Mouse (Mus musculus): ENCODE results near the gene Ucp3. TPM values are rescaled to one million over a fixed set of nuclear protein-coding genes. Genes with fewer than 3 reads are reported as not detected.

The Ucp3 gene
- total and polyA plus RNA-seq, 3 experiments: 0.13 TPM; not detected in 2

GRCm38 (mm10) chr7:100446271-100446670 lies 26.5 kb upstream of the Ucp3 start:
- Histone ChIP-seq H3K4me2 (ENCODE audit: insufficient read depth, low read depth, poor library complexity, severe bottlenecking) (no peak overlapping the region), H3K27ac (ENCODE audit: insufficient read depth, low read depth) (no peak overlapping the region), H3K4me1 (ENCODE audit: control insufficient read depth in 1 of 2, insufficient read depth in 2 of 2) (peaks cover 0 to 28% of the 10 kb centered on the region in 2 experiments; a peak in 3 of 4 replicates), H3K9ac (ENCODE audit: insufficient read depth, low read depth) (no peak overlapping the region), H3K4me3 (replicated peaks in 1 of 3; ENCODE audit: low read depth in 2 of 3, low read length in 2 of 3, poor library complexity in 1 of 3) (no peak overlapping the region), H3K27me3 (replicated peaks) (no peaks in the 10 kb centered on the region), H3K9me3 (replicated peaks; ENCODE audit: low read length) (no peaks in the 10 kb centered on the region), H3K79me2 (replicated peaks; ENCODE audit: control insufficient read depth, extremely low read depth, insufficient read depth, poor library complexity, severe bottlenecking) (no peaks in the 10 kb centered on the region), H3K36me3 (replicated peaks in 1 of 2; ENCODE audit: control insufficient read depth in 1 of 2, insufficient read depth in 1 of 2, low read length in 1 of 2) (peaks cover 61 to 85% of the 10 kb centered on the region in 2 experiments)
- in situ Hi-C loops (cut with MboI; ENCODE audit: low pct_ligation_motif_present, low pct_unique_long_range_greater_than_20kb, low sequenced_read_pairs): no loop called here
- dilution Hi-C loops (cut with MboI; ENCODE audit: extremely low pct_ligation_motif_present, extremely low pct_unique_long_range_greater_than_20kb, low sequenced_read_pairs): no loop called here
- no peak for DNase-seq (ENCODE audit: extremely low read depth)
- TF ChIP-seq CHD2 (IDR thresholded peaks at IDR 0.05; ENCODE audit: low read length) (no peak), MXI1 (IDR thresholded peaks at IDR 0.05; ENCODE audit: low read depth, low read length) (no peak), POLR2AphosphoS2 (IDR thresholded peaks at IDR 0.05; ENCODE audit: low read depth, low read length) (no peak)

GRCm38 (mm10) chr7:100448530-100448929 lies 24.3 kb upstream of the Ucp3 start:
- no peaks in the 10 kb centered on the region for H3K79me2 ChIP-seq (replicated peaks; ENCODE audit: control insufficient read depth, extremely low read depth, insufficient read depth, poor library complexity, severe bottlenecking)
- DNase-seq (ENCODE audit: extremely low read depth): no peak
- dilution Hi-C loops (cut with MboI; ENCODE audit: extremely low pct_ligation_motif_present, extremely low pct_unique_long_range_greater_than_20kb, low sequenced_read_pairs): no loop called here
- no peaks in the 10 kb centered on the region for H3K27me3 ChIP-seq (replicated peaks)
- no peak overlapping the region for H3K4me3 ChIP-seq (replicated peaks in 1 of 3; ENCODE audit: low read depth in 2 of 3, low read length in 2 of 3, poor library complexity in 1 of 3)
- no peak overlapping the region for H3K9ac ChIP-seq (ENCODE audit: insufficient read depth, low read depth)
- H3K9me3 ChIP-seq (replicated peaks; ENCODE audit: low read length): no peaks in the 10 kb centered on the region
- H3K4me2 ChIP-seq (ENCODE audit: insufficient read depth, low read depth, poor library complexity, severe bottlenecking): no peak overlapping the region
- peaks cover 64 to 86% of the 10 kb centered on the region in 2 experiments for H3K36me3 ChIP-seq (replicated peaks in 1 of 2; ENCODE audit: control insufficient read depth in 1 of 2, insufficient read depth in 1 of 2, low read length in 1 of 2)
- H3K27ac ChIP-seq (ENCODE audit: insufficient read depth, low read depth): no peak overlapping the region
- in situ Hi-C loops (cut with MboI; ENCODE audit: low pct_ligation_motif_present, low pct_unique_long_range_greater_than_20kb, low sequenced_read_pairs): no loop called here
- peaks cover 0 to 16% of the 10 kb centered on the region in 2 experiments; a peak in 3 of 4 replicates for H3K4me1 ChIP-seq (ENCODE audit: control insufficient read depth in 1 of 2, insufficient read depth in 2 of 2)
- TF ChIP-seq RAD21 (IDR thresholded peaks at IDR 0.05; ENCODE audit: low read depth, low read length) (no peak), UBTF (IDR thresholded peaks at IDR 0.05; ENCODE audit: low read depth, low read length) (no peak), TBP (conservative IDR thresholded peaks at IDR 0.05; ENCODE audit: low read depth, low read length) (no peak), MAFK (IDR thresholded peaks at IDR 0.05; ENCODE audit: insufficient replicate concordance, low read length) (no peak), BHLHE40 (IDR thresholded peaks at IDR 0.05; ENCODE audit: low read depth, low read length) (peak; percentile 59), RCOR1 (conservative IDR thresholded peaks at IDR 0.05; ENCODE audit: low read depth, low read length) (0 out of 2 replicates have a peak, but pooled peaks have one; percentile 25), NELFE (IDR thresholded peaks at IDR 0.05; ENCODE audit: low read depth, low read length) (no peak), MEF2A (IDR thresholded peaks at IDR 0.05; ENCODE audit: borderline replicate concordance, low read depth, low read length) (no peak), HCFC1 (IDR thresholded peaks at IDR 0.05; ENCODE audit: low read depth, low read length) (no peak), USF1 (IDR thresholded peaks at IDR 0.05; ENCODE audit: low read depth, low read length) (no peak), ELF1 (IDR thresholded peaks at IDR 0.05; ENCODE audit: low read depth, low read length) (no peak), SIN3A (IDR thresholded peaks at IDR 0.05; ENCODE audit: low read length) (no peak), CTCF (conservative IDR thresholded peaks at IDR 0.05 in 1 of 2, IDR thresholded peaks at IDR 0.05 in 1 of 2; ENCODE audit: low read depth in 2 of 2, low read length in 2 of 2) (no peak), PAX5 (IDR thresholded peaks at IDR 0.05; ENCODE audit: low read length) (no peak), CHD2 (IDR thresholded peaks at IDR 0.05; ENCODE audit: low read length) (no peak), ZMIZ1 (IDR thresholded peaks at IDR 0.05; ENCODE audit: low read depth, low read length) (no peak), ETS1 (conservative IDR thresholded peaks at IDR 0.05; ENCODE audit: low read depth, low read length) (0 out of 2 replicates have a peak, but pooled peaks have one; percentile 43), MYC (IDR thresholded peaks at IDR 0.05; ENCODE audit: low read depth, low read length) (no peak), NRF1 (IDR thresholded peaks at IDR 0.05; ENCODE audit: low read depth, low read length) (0 out of 2 replicates have a peak, but pooled peaks have one; percentile 30), E2F4 (IDR thresholded peaks at IDR 0.05; ENCODE audit: insufficient replicate concordance, low read depth, low read length) (no peak), ZC3H11A (IDR thresholded peaks at IDR 0.05; ENCODE audit: low read depth, low read length) (no peak), KAT2A (IDR thresholded peaks at IDR 0.05; ENCODE audit: insufficient replicate concordance, low read length) (no peak), IRF4 (IDR thresholded peaks at IDR 0.05; ENCODE audit: low read depth, low read length) (peak; percentile 58), JUN (IDR thresholded peaks at IDR 0.05; ENCODE audit: insufficient read depth, low read depth, low read length) (no peak), MAX (IDR thresholded peaks at IDR 0.05; ENCODE audit: low read length) (no peak), JUND (conservative IDR thresholded peaks at IDR 0.05; ENCODE audit: low read depth, low read length) (no peak), ZNF384 (IDR thresholded peaks at IDR 0.05; ENCODE audit: low read depth, low read length) (no peak), MAZ (IDR thresholded peaks at IDR 0.05; ENCODE audit: low read depth, low read length) (no peak), MXI1 (IDR thresholded peaks at IDR 0.05; ENCODE audit: low read depth, low read length) (no peak), USF2 (conservative IDR thresholded peaks at IDR 0.05; ENCODE audit: low read depth, low read length) (no peak), EP300 (IDR thresholded peaks at IDR 0.05; ENCODE audit: low read length) (peak; percentile 22; the same call in 1 of the 2 replicates), GABPA (IDR thresholded peaks at IDR 0.05; ENCODE audit: insufficient replicate concordance, low read depth, low read length) (no peak), POLR2AphosphoS2 (IDR thresholded peaks at IDR 0.05; ENCODE audit: low read depth, low read length) (no peak)
